32 mouse cellular contexts compared by ENCODE assay signal in genomic region chr16:15359110-15359782, GRCm38 (mm10). TPM values are rescaled to one million over a fixed set of nuclear protein-coding genes. Genes with fewer than 3 reads are reported as not detected.
DNase-seq lines count a peak whose midpoint lies in the region; ATAC-seq and TF ChIP-seq lines count a peak whose summit lies in the region.
"Had no signal": no experiment of that assay in that cellular context is flagged by ENCODE, and none has a peak within 500 bp of the region (broad histone marks: within the 10 kb centered on the region; RNA-seq: fewer than 3 reads in every experiment).

No protein-coding gene starts in this region.

- no peaks in the 10 kb centered on the region for H3K36me3 ChIP-seq in limb, embryonic 12.5 days
- no peaks in the 10 kb centered on the region for H3K36me3 ChIP-seq in limb, embryonic 10.5 days
- no peaks in the 10 kb centered on the region for H3K36me3 ChIP-seq in lung, postnatal 0 days (ENCODE audit: insufficient read depth, low read length)
- H3K36me3 ChIP-seq in limb, embryonic 13.5 days, result no peaks in the 10 kb centered on the region
- H3K36me3 ChIP-seq: embryonic facial prominence, embryonic 10.5 days; embryonic facial prominence, embryonic 13.5 days; forebrain, embryonic 10.5 days; G1E; heart, embryonic 10.5 days; heart, embryonic 13.5 days had no signal

- 71% methylated on average over 3 of the region's 3 CpGs for WGBS in limb, embryonic 12.5 days
- WGBS in limb, embryonic 10.5 days, result 86% methylated on average over 3 of the region's 3 CpGs
- WGBS in lung, postnatal 0 days, result 52% methylated on average over 3 of the region's 3 CpGs
- WGBS in limb, embryonic 13.5 days, result 64% methylated on average over 3 of the region's 3 CpGs

- H3K4me2 ChIP-seq in limb, embryonic 12.5 days, result no peak overlapping the region
- no peak overlapping the region for H3K4me2 ChIP-seq in lung, postnatal 0 days (replicated peaks; ENCODE audit: low read depth, low read length)
- no peak overlapping the region for H3K4me2 ChIP-seq in limb, embryonic 13.5 days (replicated peaks)
- H3K4me2 ChIP-seq: embryonic facial prominence, embryonic 13.5 days; forebrain, embryonic 13.5 days; heart, embryonic 13.5 days; hindbrain, embryonic 14.5 days had no signal

- peak overlapping the region; percentile 56; the same call in 1 of the 2 replicates for H3K27ac ChIP-seq in limb, embryonic 12.5 days
- no peak overlapping the region for H3K27ac ChIP-seq in limb, embryonic 10.5 days
- peak overlapping the region; percentile 43; the same call in 1 of the 2 replicates for H3K27ac ChIP-seq in lung, postnatal 0 days (ENCODE audit: low read length)
- H3K27ac ChIP-seq in limb, embryonic 13.5 days, result peak overlapping the region; percentile 22; the same call in 1 of the 2 replicates
- H3K27ac ChIP-seq: embryonic facial prominence, embryonic 10.5 days; embryonic facial prominence, embryonic 13.5 days; forebrain, embryonic 10.5 days; forebrain, embryonic 13.5 days; heart, adult 2 months; heart, embryonic 10.5 days; heart, embryonic 13.5 days; hindbrain, embryonic 14.5 days had no signal

- no peak for TF ChIP-seq EP300 in lung, postnatal 0 days (IDR thresholded peaks at IDR 0.05)

- ATAC-seq in limb, embryonic 12.5 days (ENCODE audit: insufficient number of reproducible peaks, insufficient read depth, low FRiP score, low TSS enrichment, low read depth), result peak; percentile 47; the same call in 1 of the 2 replicates
- ATAC-seq in lung, postnatal 0 days, result peak; percentile 61
- peak; percentile 86 for ATAC-seq in limb, embryonic 13.5 days (ENCODE audit: low FRiP score, low read depth)
- ATAC-seq: forebrain, embryonic 13.5 days; forebrain, embryonic 16.5 days had no signal

- no peaks in the 10 kb centered on the region for H3K9me3 ChIP-seq in limb, embryonic 12.5 days
- H3K9me3 ChIP-seq in limb, embryonic 10.5 days (replicated peaks), result no peaks in the 10 kb centered on the region
- H3K9me3 ChIP-seq in lung, postnatal 0 days (ENCODE audit: low read length), result no peaks in the 10 kb centered on the region
- no peaks in the 10 kb centered on the region for H3K9me3 ChIP-seq in limb, embryonic 13.5 days
- H3K9me3 ChIP-seq: embryonic facial prominence, embryonic 10.5 days; embryonic facial prominence, embryonic 13.5 days; forebrain, embryonic 10.5 days; forebrain, embryonic 13.5 days; G1E; heart, embryonic 10.5 days; heart, embryonic 13.5 days had no signal

- DNase-seq in limb, embryonic 10.5 days (ENCODE audit: low spot score), result no peak
- peak; percentile 57 for DNase-seq in lung, postnatal 0 days (ENCODE audit: low spot score)
- no peak for DNase-seq in lung, postnatal 14 days
- no peak for DNase-seq in spleen, postnatal 36 days (ENCODE audit: low spot score in 2 of 2)
- DNase-seq in B cell, adult 2 months, result no peak
- DNase-seq: adrenal gland, adult 2 months; adrenal gland, postnatal 14 days; cerebellum, adult 11-12 months; cerebellum, adult 8-10 months; cerebellum, postnatal 10 days; cerebellum, postnatal 36 days; embryo, embryonic 11 days; gastrocnemius, postnatal 10 days; gastrocnemius, postnatal 36 days; heart, adult 2 months; heart, postnatal 14 days; heart, postnatal 4 days had no signal

- no peaks in the 10 kb centered on the region for H3K4me1 ChIP-seq in limb, embryonic 12.5 days (replicated peaks)
- no peaks in the 10 kb centered on the region for H3K4me1 ChIP-seq in limb, embryonic 10.5 days
- peaks cover 4% of the 10 kb centered on the region; the same call in 1 of the 2 replicates for H3K4me1 ChIP-seq in lung, postnatal 0 days (ENCODE audit: insufficient read depth, low read depth, low read length)
- peaks cover 8% of the 10 kb centered on the region for H3K4me1 ChIP-seq in limb, embryonic 13.5 days
- H3K4me1 ChIP-seq: embryonic facial prominence, embryonic 10.5 days; embryonic facial prominence, embryonic 13.5 days; forebrain, embryonic 10.5 days; forebrain, embryonic 13.5 days; heart, embryonic 10.5 days; heart, embryonic 13.5 days had no signal

- TF ChIP-seq CTCF in lung, postnatal 0 days (IDR thresholded peaks at IDR 0.05), result no peak

- H3K27me3 ChIP-seq in limb, embryonic 12.5 days, result no peaks in the 10 kb centered on the region
- H3K27me3 ChIP-seq in limb, embryonic 10.5 days (ENCODE audit: low read depth, poor library complexity, severe bottlenecking), result no peaks in the 10 kb centered on the region
- H3K27me3 ChIP-seq in lung, postnatal 0 days (replicated peaks; ENCODE audit: insufficient read depth, low read length), result no peaks in the 10 kb centered on the region
- no peaks in the 10 kb centered on the region for H3K27me3 ChIP-seq in limb, embryonic 13.5 days
- H3K27me3 ChIP-seq: CH12.LX; embryonic facial prominence, embryonic 13.5 days; forebrain, embryonic 13.5 days; heart, embryonic 13.5 days had no signal

- H3K9ac ChIP-seq in limb, embryonic 12.5 days (replicated peaks), result no peak overlapping the region
- H3K9ac ChIP-seq in lung, postnatal 0 days (replicated peaks; ENCODE audit: low read depth), result no peak overlapping the region
- H3K9ac ChIP-seq in limb, embryonic 13.5 days, result no peak overlapping the region
- H3K9ac ChIP-seq: embryonic facial prominence, embryonic 13.5 days; forebrain, embryonic 13.5 days; heart, embryonic 13.5 days; hindbrain, embryonic 14.5 days had no signal

- no peak overlapping the region for H3K4me3 ChIP-seq in limb, embryonic 12.5 days (replicated peaks)
- no peak overlapping the region for H3K4me3 ChIP-seq in limb, embryonic 10.5 days
- no peak overlapping the region for H3K4me3 ChIP-seq in lung, postnatal 0 days (ENCODE audit: low read depth, low read length)
- H3K4me3 ChIP-seq in limb, embryonic 13.5 days, result no peak overlapping the region
- H3K4me3 ChIP-seq: embryonic facial prominence, embryonic 10.5 days; embryonic facial prominence, embryonic 13.5 days; erythroblast, embryonic 14.5 days; forebrain, embryonic 10.5 days; forebrain, embryonic 13.5 days; heart, adult 2 months; heart, embryonic 10.5 days; heart, embryonic 13.5 days had no signal

RNA-seq across cellular contexts. Expression of gene Gm21897, which starts 42.0 kb away (rescaled TPM):
- not detected in 2 replicates for polyA plus RNA-seq in limb, embryonic 12.5 days (2016; fragmentation: Nextera tagmentation; extraction: Ambion mirVana)
- polyA plus RNA-seq in limb, embryonic 10.5 days (2016; fragmentation: Nextera tagmentation; extraction: Ambion mirVana), result not detected in 2 replicates
- polyA plus RNA-seq in lung, postnatal 0 days (2015; fragmentation: Nextera tagmentation; extraction: Ambion mirVana), result not detected in 2 replicates
- polyA plus RNA-seq in limb, embryonic 13.5 days (2015; fragmentation: Nextera tagmentation; extraction: Ambion mirVana), result not detected in 2 replicates
- polyA plus RNA-seq: adrenal gland, adult 2 months; embryonic facial prominence, embryonic 10.5 days; embryonic facial prominence, embryonic 13.5 days; erythroblast, embryonic 14.5 days; forebrain, embryonic 10.5 days; forebrain, embryonic 13.5 days; forebrain, embryonic 16.5 days; G1E; heart, adult 2 months; heart, embryonic 10.5 days; heart, embryonic 13.5 days; heart, embryonic 16.5 days; hindbrain, embryonic 11.5 days; hindbrain, embryonic 14.5 days had no signal
